Mouse (Mus musculus): ENCODE results near the gene Naf1.

Gene Naf1

DNA sequence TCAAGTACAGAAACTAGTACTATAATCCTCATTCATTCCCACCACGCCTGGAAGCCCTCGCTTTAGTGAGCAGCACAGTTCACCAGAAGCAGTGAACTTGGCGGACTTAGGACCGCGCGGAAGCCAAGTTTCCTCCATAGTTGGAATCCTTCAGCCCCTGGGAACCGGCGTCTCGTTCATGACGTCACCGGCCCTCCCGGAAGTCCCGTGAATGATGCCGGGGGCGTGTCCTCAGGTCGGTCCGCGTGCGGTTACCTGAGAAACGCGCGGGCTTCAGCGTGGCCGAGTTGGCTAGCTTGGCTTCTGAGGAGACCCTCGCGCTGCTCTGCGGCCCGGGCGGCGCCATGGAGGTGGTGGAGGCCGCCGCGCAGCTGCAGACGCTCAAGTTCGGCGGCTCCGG, at the start of gene Naf1:
Naf1 (plus strand) TSS at position 195 of the 400 bp plus-strand sequence.
- in situ Hi-C loops (cut with MboI, MseI): loop anchor here (10.0 to 25.0 kb wide), 3 partner anchors 375 to 1927 kb away; partner anchors contain the start of genes Tma16 and Tmem192

DNA sequence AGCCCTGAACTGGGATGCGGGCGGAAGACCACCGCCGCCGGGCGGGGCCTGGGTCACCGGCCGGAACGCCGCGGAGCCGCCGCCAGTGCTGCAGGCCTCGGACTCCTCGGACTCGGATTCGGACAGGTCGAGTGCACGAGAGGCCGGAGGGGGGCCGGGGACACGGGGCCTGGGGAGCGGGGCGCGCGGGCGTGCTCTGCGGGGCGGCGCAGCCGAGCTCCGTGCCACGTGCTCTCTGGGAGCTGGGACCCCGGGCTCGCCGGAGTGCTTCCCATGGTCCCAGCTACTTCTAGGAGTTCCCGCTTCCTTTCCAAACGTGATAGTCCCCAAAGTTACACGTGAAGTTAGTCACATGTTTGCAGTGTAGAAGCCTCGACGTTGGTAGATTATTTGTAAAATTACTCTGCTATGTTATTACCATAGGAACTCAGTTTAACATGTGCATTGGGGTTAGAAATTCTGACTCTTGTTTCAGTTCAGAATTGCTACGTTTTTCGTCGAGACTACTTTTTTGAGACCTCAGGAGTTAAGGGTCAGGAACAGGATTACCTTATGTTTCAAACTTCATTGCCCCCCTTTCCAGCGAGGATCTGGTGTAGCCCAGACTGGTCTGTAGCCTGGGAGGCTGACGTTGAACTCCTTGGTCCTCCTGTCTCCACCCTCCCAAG, 1.0 kb downstream of the Naf1 start:
- in situ Hi-C loops (cut with MboI, MseI): loop anchor here (10.0 to 25.0 kb wide), 3 partner anchors 376 to 1926 kb away; partner anchors contain the start of genes Tma16 and Tmem192

- in situ Hi-C loops (cut with MboI, MseI): loop anchor here (10.0 to 25.0 kb wide), 3 partner anchors 377 to 1925 kb away; partner anchors contain the start of genes Tma16 and Tmem192
Measured at GRCm38 (mm10) chr8:66861589-66862500, 1.8 kb downstream of the Naf1 start.

GRCm38 (mm10) chr8:66863761-66864160, 3.7 kb downstream of the Naf1 start:
- in situ Hi-C loops (cut with MboI, MseI): loop anchor here (10.0 to 25.0 kb wide), 3 partner anchors 379 to 1926 kb away; partner anchors contain the start of genes Tma16 and Tmem192

GRCm38 (mm10) chr8:66865120-66865519, 5.1 kb downstream of the Naf1 start:
- in situ Hi-C loops (cut with MboI, MseI): loop anchor here (10.0 to 25.0 kb wide), 3 partner anchors 380 to 1928 kb away; partner anchors contain the start of genes Tma16 and Tmem192

- in situ Hi-C loops (cut with MboI, MseI): loop anchor here (10.0 to 25.0 kb wide), 3 partner anchors 383 to 1930 kb away; partner anchors contain the start of genes Tma16 and Tmem192
Measured at GRCm38 (mm10) chr8:66867679-66868078, 7.7 kb downstream of the Naf1 start.

DNA sequence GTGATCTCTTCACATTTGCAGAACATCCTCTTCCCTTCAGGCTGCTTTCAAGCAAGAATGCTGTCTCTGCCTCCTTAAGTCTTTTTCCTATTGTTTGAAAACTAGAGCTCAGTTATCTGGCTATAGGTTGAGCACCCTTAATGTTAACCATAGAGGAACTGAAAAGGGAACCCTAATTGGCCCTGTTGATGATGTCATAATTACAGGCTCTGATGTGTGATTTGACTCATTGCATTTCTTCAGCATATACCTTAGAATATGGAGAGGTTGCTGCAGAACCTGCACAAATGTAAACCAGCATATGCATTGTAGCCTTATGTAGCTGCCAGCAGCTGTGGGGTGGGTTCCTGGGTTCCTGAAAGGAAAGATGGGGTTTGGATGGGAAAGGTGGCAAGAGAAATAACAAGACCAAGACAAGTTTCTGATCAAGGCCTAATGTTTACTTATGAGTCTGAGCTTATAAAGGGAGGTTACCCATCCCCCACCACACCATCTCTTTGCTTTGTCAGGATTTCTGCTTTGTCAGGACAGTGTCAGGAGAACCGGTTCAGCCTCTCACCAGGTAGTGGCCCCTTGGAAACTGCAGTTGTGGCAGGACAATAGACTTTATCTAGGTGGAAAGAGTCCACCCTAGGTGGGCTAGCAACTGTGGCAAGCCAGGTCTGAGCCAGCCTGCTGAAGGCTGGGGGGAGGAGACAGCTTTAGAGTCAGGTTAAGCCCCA, 9.4 kb downstream of the Naf1 start:
- in situ Hi-C loops (cut with MboI, MseI): loop anchor here (10.0 to 25.0 kb wide), 3 partner anchors 385 to 1932 kb away; partner anchors contain the start of genes Tma16 and Tmem192

DNA sequence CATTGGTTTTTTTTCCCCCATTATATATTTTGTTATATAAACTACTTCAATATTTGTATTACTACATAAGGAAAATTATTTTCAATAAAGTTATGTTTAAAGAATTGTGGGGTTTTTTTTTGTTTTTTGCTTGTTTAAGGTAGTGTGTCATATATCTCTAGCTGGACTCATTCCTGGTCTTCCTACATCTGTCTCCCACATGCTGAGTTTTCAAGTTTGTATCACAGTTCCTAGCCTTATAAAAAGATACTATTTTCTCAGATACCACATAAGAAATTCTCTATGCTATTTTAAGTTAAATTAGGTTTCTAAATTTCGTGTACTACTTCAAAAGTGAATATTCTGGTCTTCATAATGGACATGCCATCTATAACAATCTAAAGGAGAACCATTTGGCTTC, 23.8 kb downstream of the Naf1 start:
- in situ Hi-C loops (cut with MboI, MseI): no loop called here

GRCm38 (mm10) chr8:66891879-66892278, 31.9 kb downstream of the Naf1 start:
- in situ Hi-C loops (cut with MboI, MseI): no loop called here

GRCm38 (mm10) chr8:66905000-66905399, 45.0 kb downstream of the Naf1 start:
- in situ Hi-C loops (cut with MboI, MseI): no loop called here

DNA sequence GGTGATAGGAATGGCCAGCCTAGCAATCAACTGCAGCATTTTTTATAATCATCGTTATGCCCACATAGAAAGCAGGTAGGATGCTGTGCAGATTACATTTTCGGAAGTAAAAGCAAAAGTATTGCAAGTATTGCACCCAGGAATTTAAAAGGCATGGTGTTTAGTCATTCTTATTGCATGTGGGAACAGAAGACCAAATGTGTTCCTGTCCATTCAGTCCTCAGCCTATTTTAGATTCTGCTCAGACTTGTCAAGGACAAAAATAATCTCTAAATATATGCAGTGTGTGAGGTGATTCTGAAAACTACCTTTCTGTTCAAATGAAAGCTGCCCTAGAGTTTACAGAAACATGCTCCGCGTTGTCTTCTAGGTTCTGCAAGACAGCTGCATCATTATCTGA, 45.5 kb downstream of the Naf1 start:
- in situ Hi-C loops (cut with MboI, MseI): no loop called here

DNA sequence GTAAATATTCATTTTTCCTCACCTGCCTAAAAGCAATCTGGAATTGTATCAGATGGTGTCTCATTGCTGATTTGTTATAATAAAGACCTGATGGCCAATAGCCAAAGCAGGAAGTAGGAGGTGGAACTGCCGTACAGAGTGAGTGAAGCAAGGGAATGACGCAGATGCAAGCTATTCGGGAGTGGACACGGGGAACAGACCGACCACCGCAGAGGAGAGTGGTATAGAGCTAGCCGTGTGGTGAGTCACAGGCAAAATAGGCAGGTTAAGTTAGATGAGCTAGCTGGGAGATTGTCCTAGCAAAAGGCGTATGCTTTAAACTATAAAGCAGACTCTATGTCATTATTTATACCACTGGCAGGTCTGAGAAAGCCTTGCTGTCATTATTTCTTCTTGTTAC, 46.1 kb downstream of the Naf1 start:
- in situ Hi-C loops (cut with MboI, MseI): no loop called here

DNA sequence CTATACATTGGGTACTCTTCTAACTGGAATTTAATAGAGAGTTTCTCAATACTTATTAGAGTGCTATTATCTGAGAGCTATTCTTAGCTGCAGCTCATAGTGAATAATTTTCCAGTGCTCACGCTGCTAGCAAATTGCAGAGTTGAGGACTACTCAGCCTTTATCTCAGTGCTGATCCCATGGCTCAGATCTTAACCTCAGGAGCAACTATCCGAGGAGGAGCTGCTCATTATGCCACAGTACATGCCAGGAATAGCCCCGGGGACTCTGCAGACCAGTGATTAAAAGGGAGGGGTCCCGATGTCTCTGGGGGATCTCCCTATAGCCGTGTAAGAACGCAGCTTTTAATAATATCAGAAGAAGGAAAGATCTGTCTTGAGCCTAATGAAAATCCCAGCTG, 50.7 kb downstream of the Naf1 start:
- in situ Hi-C loops (cut with MboI, MseI): no loop called here

GRCm38 (mm10) chr8:66913616-66914536, 53.9 kb downstream of the Naf1 start:
- in situ Hi-C loops (cut with MboI, MseI): no loop called here

- in situ Hi-C loops (cut with MboI, MseI): no loop called here
Measured at GRCm38 (mm10) chr8:66916056-66916455, 56.0 kb downstream of the Naf1 start.

- in situ Hi-C loops (cut with MboI, MseI): no loop called here
Measured at GRCm38 (mm10) chr8:66917695-66918467, 57.9 kb downstream of the Naf1 start.

GRCm38 (mm10) chr8:66918471-66918870, 58.5 kb downstream of the Naf1 start:
- in situ Hi-C loops (cut with MboI, MseI): no loop called here

- in situ Hi-C loops (cut with MboI, MseI): no loop called here
Measured at GRCm38 (mm10) chr8:66933746-66934145, 73.7 kb downstream of the Naf1 start.

GRCm38 (mm10) chr8:66936236-66936635, 76.2 kb downstream of the Naf1 start:
- in situ Hi-C loops (cut with MboI, MseI): no loop called here
